Mouse (Mus musculus): Measurements from ENCODE around the gene Ranbp10. TPM values are rescaled to one million over a fixed set of nuclear protein-coding genes. Genes with fewer than 3 reads are reported as not detected.

The Ranbp10 gene
- total and polyA plus RNA-seq, 3 experiments, result 18.0 to 20.0 (median 18.5) TPM

DNA sequence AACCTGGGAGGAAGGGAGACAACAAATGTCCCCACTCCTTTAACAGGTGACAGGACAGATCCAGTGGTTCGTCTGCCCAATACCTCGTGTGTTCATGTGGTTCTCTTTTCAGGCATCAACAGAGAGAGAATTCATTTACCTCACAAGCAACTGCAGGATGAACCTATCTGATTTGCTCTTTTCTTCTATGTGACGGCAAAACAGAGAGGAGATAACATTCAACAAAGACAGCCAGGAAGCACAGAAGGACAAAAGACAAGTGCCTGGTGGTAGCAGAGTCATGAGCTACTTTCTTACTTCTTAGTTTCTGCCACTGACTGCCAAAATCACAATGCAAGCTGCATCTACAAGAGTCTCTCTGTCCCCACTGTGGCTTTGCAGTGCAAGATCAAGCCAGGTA, 15.6 kb downstream of the Ranbp10 start:
- intact Hi-C loops (cut with DNase I), result no loop called here
- no peak overlapping the region for H3K27ac ChIP-seq
- H3K4me3 ChIP-seq, result no peak overlapping the region
- H3K9ac ChIP-seq (ENCODE audit: low read depth, low read length), result no peak overlapping the region; the same call in 1 of the 2 replicates
- TF ChIP-seq CTCF (IDR thresholded peaks at IDR 0.05) (no peak), POLR2A (IDR thresholded peaks at IDR 0.05; ENCODE audit: insufficient read depth, low read depth, low read length) (no peak), EP300 (IDR thresholded peaks at IDR 0.05; ENCODE audit: insufficient read depth, low read depth, low read length) (no peak)
- H3K27me3 ChIP-seq (ENCODE audit: control insufficient read depth, insufficient read depth, low read length), result no peaks in the 10 kb centered on the region
- WGBS, result 42% methylated on average over 3 of the region's 3 CpGs
- no peak for DNase-seq
- peaks cover 24% of the 10 kb centered on the region for H3K4me1 ChIP-seq (ENCODE audit: control insufficient read depth, insufficient read depth, low read length)
- 0 out of 2 replicates have a peak, but pooled peaks cover 3% of the 10 kb centered on the region for H3K79me2 ChIP-seq (replicated peaks; ENCODE audit: control insufficient read depth, insufficient read depth, low read length)
- H3K36me3 ChIP-seq (ENCODE audit: control insufficient read depth, insufficient read depth, low read length), result peaks cover 22% of the 10 kb centered on the region

DNA sequence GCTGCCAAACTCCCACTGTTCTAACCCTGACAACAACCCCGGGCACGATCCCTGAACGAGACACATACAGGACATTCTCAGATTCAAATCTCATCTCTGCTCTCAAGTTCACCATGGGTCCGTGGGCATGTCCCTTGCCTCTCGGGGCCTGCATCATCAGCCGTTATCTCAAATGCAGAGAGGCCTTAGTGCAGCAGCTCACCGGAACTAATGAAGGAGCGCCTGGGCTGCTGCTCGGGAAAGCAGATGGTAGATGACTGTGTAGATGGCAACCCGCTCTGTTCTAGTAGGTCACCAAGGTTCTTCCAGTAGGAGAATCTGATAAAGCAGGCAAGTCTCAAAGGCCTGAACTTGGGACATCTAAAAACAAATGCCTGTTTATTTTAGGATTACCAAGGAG, 16.1 kb downstream of the Ranbp10 start:
- peaks cover 22% of the 10 kb centered on the region for H3K36me3 ChIP-seq (ENCODE audit: control insufficient read depth, insufficient read depth, low read length)
- intact Hi-C loops (cut with DNase I), result no loop called here
- no peak for DNase-seq
- no peak overlapping the region for H3K27ac ChIP-seq
- H3K79me2 ChIP-seq (replicated peaks; ENCODE audit: control insufficient read depth, insufficient read depth, low read length), result 0 out of 2 replicates have a peak, but pooled peaks cover 3% of the 10 kb centered on the region
- H3K4me1 ChIP-seq (ENCODE audit: control insufficient read depth, insufficient read depth, low read length), result peaks cover 24% of the 10 kb centered on the region
- H3K9ac ChIP-seq (ENCODE audit: low read depth, low read length), result no peak overlapping the region
- no peaks in the 10 kb centered on the region for H3K27me3 ChIP-seq (ENCODE audit: control insufficient read depth, insufficient read depth, low read length)
- 41% methylated on average over 10 of the region's 10 CpGs for WGBS
- no peak overlapping the region for H3K4me3 ChIP-seq
- TF ChIP-seq POLR2A (IDR thresholded peaks at IDR 0.05; ENCODE audit: insufficient read depth, low read depth, low read length) (no peak), EP300 (IDR thresholded peaks at IDR 0.05; ENCODE audit: insufficient read depth, low read depth, low read length) (no peak), CTCF (IDR thresholded peaks at IDR 0.05) (no peak)

DNA sequence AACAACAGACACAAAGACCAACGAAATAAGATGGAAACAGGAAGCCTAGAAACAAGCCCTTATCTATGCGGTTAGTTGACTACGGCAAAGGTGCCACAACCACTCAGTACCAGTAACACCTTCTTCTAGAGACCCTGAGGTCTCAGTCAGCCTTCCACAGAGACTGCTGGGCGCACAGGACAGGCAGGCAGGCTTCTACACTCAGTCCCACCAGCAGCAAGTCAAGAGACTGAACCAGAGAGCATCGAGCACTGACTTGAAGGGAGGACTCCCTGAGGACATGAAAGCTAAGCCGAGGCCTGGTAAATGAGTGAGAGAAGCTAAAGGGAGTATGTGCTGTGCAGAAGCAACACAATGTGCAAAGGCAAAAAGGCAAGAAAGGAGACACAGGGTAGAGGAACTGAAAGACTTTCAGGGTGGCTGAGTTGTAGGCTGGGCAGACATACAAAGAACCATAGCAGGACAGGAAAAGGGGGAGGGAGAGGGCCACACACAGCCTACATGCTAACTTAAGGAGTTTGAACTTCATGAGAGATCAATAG, 16.8 kb downstream of the Ranbp10 start:
- WGBS, result 54% methylated on average over 6 of the region's 6 CpGs

DNA sequence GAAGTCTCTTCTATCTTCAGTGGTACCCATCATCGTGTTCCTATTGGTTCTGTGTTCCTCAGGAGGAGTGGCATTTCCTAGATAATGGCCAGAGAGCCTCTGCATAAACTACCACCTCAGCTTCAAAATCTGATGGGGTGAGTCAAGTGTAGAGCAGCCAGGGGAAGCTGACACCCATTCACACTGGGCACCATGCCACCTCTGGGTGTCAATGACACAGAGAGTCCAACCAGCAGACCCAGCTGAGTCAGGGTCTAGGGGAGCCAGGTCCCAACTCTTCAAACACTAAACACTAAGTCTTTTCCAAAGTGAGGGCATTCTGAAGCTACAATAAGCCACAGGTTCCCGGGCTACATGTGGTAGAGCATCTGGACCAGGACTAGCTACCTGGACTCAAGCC, 18.7 kb downstream of the Ranbp10 start:
- peaks cover 24% of the 10 kb centered on the region for H3K4me1 ChIP-seq (ENCODE audit: control insufficient read depth, insufficient read depth, low read length)
- WGBS, result 74% methylated on average over 2 of the region's 2 CpGs
- TF ChIP-seq POLR2A (IDR thresholded peaks at IDR 0.05; ENCODE audit: insufficient read depth, low read depth, low read length) (no peak), EP300 (IDR thresholded peaks at IDR 0.05; ENCODE audit: insufficient read depth, low read depth, low read length) (no peak), CTCF (IDR thresholded peaks at IDR 0.05) (no peak)
- no peak overlapping the region for H3K4me3 ChIP-seq
- intact Hi-C loops (cut with DNase I), result no loop called here
- H3K27ac ChIP-seq, result no peak overlapping the region; the same call in 1 of the 2 replicates
- no peak overlapping the region for H3K9ac ChIP-seq (ENCODE audit: low read depth, low read length)
- H3K79me2 ChIP-seq (replicated peaks; ENCODE audit: control insufficient read depth, insufficient read depth, low read length), result 0 out of 2 replicates have a peak, but pooled peaks cover 1% of the 10 kb centered on the region
- no peaks in the 10 kb centered on the region for H3K27me3 ChIP-seq (ENCODE audit: control insufficient read depth, insufficient read depth, low read length)
- peak in 1 of 2 experiments; percentile 43 for DNase-seq
- H3K36me3 ChIP-seq (ENCODE audit: control insufficient read depth, insufficient read depth, low read length), result peaks cover 22% of the 10 kb centered on the region

More for the DNA sequence above, 16.8 kb downstream of the Ranbp10 start:
- no peak for DNase-seq
- no peak overlapping the region for H3K4me3 ChIP-seq
- peaks cover 24% of the 10 kb centered on the region for H3K4me1 ChIP-seq (ENCODE audit: control insufficient read depth, insufficient read depth, low read length)
- H3K27me3 ChIP-seq (ENCODE audit: control insufficient read depth, insufficient read depth, low read length), result no peaks in the 10 kb centered on the region
- intact Hi-C loops (cut with DNase I), result no loop called here
- H3K36me3 ChIP-seq (ENCODE audit: control insufficient read depth, insufficient read depth, low read length), result peaks cover 22% of the 10 kb centered on the region
- H3K9ac ChIP-seq (ENCODE audit: low read depth, low read length), result no peak overlapping the region
- TF ChIP-seq POLR2A (IDR thresholded peaks at IDR 0.05; ENCODE audit: insufficient read depth, low read depth, low read length) (no peak), EP300 (IDR thresholded peaks at IDR 0.05; ENCODE audit: insufficient read depth, low read depth, low read length) (no peak), CTCF (IDR thresholded peaks at IDR 0.05) (no peak)
- H3K27ac ChIP-seq, result no peak overlapping the region; the same call in 1 of the 2 replicates
- H3K79me2 ChIP-seq (replicated peaks; ENCODE audit: control insufficient read depth, insufficient read depth, low read length), result 0 out of 2 replicates have a peak, but pooled peaks cover 3% of the 10 kb centered on the region

DNA sequence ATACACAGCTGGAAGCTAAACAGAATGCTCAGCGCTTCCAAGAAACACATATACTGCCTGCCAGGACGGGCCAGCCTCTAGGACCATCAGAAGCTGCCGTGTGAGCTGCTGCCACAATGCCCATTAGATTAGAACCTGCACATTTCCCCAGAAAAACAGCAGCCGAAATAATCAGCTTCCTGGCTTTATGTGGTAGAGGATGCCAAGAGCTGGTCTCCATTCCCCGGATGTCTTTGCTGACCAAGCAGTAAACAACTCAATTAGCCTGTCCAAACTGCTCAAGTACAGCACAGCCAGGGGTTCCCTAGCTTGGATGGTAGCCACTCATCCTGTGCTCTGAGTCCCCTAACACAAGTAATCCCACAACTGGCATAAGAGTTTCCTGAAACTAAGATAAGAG, 19.4 kb downstream of the Ranbp10 start:
- intact Hi-C loops (cut with DNase I), result no loop called here
- whole genome bisulfite sequencing, result 38% methylated on average over 5 of the region's 5 CpGs
- H3K9ac ChIP-seq (ENCODE audit: low read depth, low read length), result no peak overlapping the region
- H3K27ac ChIP-seq, result peak overlapping the region; percentile 17; the same call in 1 of the 2 replicates
- H3K79me2 ChIP-seq (replicated peaks; ENCODE audit: control insufficient read depth, insufficient read depth, low read length), result 0 out of 2 replicates have a peak, but pooled peaks cover 1% of the 10 kb centered on the region
- H3K27me3 ChIP-seq (ENCODE audit: control insufficient read depth, insufficient read depth, low read length), result no peaks in the 10 kb centered on the region
- no peak for DNase-seq
- H3K4me3 ChIP-seq, result no peak overlapping the region
- TF ChIP-seq POLR2A (IDR thresholded peaks at IDR 0.05; ENCODE audit: insufficient read depth, low read depth, low read length) (no peak), CTCF (IDR thresholded peaks at IDR 0.05) (no peak), EP300 (IDR thresholded peaks at IDR 0.05; ENCODE audit: insufficient read depth, low read depth, low read length) (no peak)
- H3K4me1 ChIP-seq (ENCODE audit: control insufficient read depth, insufficient read depth, low read length), result peaks cover 24% of the 10 kb centered on the region
- H3K36me3 ChIP-seq (ENCODE audit: control insufficient read depth, insufficient read depth, low read length), result peaks cover 22% of the 10 kb centered on the region

DNA sequence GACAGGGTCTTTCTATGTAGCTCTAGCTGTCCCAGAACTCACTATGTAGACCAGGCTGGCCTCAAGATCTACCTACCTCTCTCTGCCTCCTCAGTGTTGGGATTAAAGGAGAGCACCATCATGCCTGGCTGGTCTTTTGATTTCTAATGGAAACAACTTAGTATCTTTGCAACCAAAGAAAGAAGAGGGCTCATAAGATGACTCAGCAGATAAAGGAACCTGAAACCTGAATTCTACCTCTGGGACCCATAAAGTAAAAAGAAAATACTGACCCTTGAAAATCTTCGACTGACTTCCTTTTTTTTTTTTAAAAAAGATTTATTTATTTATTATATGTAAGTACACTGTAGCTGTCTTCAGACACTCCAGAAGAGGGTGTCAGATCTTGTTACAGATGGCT, 21.2 kb downstream of the Ranbp10 start:
- WGBS, result 66% methylated on average over 1 of the region's 1 CpGs
- Histone ChIP-seq H3K9ac (ENCODE audit: low read depth, low read length) (no peak overlapping the region), H3K4me1 (ENCODE audit: control insufficient read depth, insufficient read depth, low read length) (peaks cover 15% of the 10 kb centered on the region), H3K79me2 (replicated peaks; ENCODE audit: control insufficient read depth, insufficient read depth, low read length) (0 out of 2 replicates have a peak, but pooled peaks cover 1% of the 10 kb centered on the region), H3K4me3 (no peak overlapping the region), H3K27me3 (ENCODE audit: control insufficient read depth, insufficient read depth, low read length) (no peaks in the 10 kb centered on the region), H3K36me3 (ENCODE audit: control insufficient read depth, insufficient read depth, low read length) (peaks cover 14% of the 10 kb centered on the region), H3K27ac (no peak overlapping the region)
- no peak for DNase-seq
- TF ChIP-seq CTCF (IDR thresholded peaks at IDR 0.05), result no peak
- TF ChIP-seq EP300 (IDR thresholded peaks at IDR 0.05; ENCODE audit: insufficient read depth, low read depth, low read length), result no peak
- no peak for TF ChIP-seq POLR2A (IDR thresholded peaks at IDR 0.05; ENCODE audit: insufficient read depth, low read depth, low read length)
- intact Hi-C loops (cut with DNase I), result no loop called here
